Mouse (Mus musculus) midbrain, embryonic 11.5 days (tissue): ENCODE data around the gene Slc25a22. TPM values are rescaled to one million over a fixed set of nuclear protein-coding genes. Genes with fewer than 3 reads are reported as not detected.
A peak's percentile ranks its signal among the peaks of the same experiment; 100 is the strongest.

Experiments used
- ATAC-seq: fragments of 200-750 bp; cut with Nextera tagmentation; 2 replicates; pipeline ENCODE4 v1.8.0; 2017; ENCODE audit warnings: moderate TSS enrichment, moderate library complexity; ENCODE audit not compliant: low FRiP score
- DNase-seq: peaks from one replicate; pipeline ENCODE4 v3.0.0; 2015; ENCODE audit warnings: low spot score; ENCODE audit errors: missing footprints
- H3K27ac ChIP-seq: fragments of 300-500 bp; sonication (generic); 2 replicates; pipeline ENCODE4 v1.5.1; 2014; ENCODE audit warnings: low read depth, low read length
- H3K27me3 ChIP-seq: fragments of 300-500 bp; sonication (generic); 2 replicates; pipeline ENCODE4 v1.6.1; 2014; ENCODE audit warnings: mild to moderate bottlenecking, low read length, moderate library complexity, mixed read lengths; ENCODE audit not compliant: control insufficient read depth, insufficient read depth
- H3K36me3 ChIP-seq: fragments of 300-500 bp; sonication (generic); 2 replicates; pipeline ENCODE4 v1.6.1; 2014; ENCODE audit warnings: mild to moderate bottlenecking, low read length, moderate library complexity, mixed read lengths; ENCODE audit not compliant: control insufficient read depth, insufficient read depth
- H3K4me1 ChIP-seq: fragments of 300-500 bp; sonication (generic); 2 replicates; pipeline ENCODE4 v1.6.1; 2014; ENCODE audit warnings: low read length; ENCODE audit not compliant: control insufficient read depth, insufficient read depth
- H3K4me2 ChIP-seq: fragments of 300-500 bp; sonication (generic); 2 replicates; pipeline ENCODE4 v1.6.1; 2014; ENCODE audit warnings: mild to moderate bottlenecking, moderate library complexity
- H3K4me3 ChIP-seq: fragments of 300-500 bp; sonication (generic); 2 replicates; pipeline ENCODE4 v1.5.1; 2014; ENCODE audit warnings: low read depth, low read length
- H3K9ac ChIP-seq: fragments of 300-500 bp; sonication (generic); 2 replicates; pipeline ENCODE4 v1.6.1; 2014; ENCODE audit warnings: low read length
- H3K9me3 ChIP-seq: fragments of 300-500 bp; sonication (generic); 2 replicates; pipeline ENCODE4 v1.6.1; 2016; ENCODE audit warnings: low read length; ENCODE audit not compliant: control insufficient read depth
- WGBS: fragments of 180-500 bp; shearing (Covaris S2); extraction: QIAGEN DNeasy Blood & Tissue Kit; methylation state at CpG from one replicate; pipeline ENCODE4 v1.1.7; 2014; 5-methylcytosine and 5-hydroxymethylcytosine counted together
- polyA plus RNA-seq: library from polyadenylated mRNA; unstranded; fragments of >200 nt; fragmentation: Nextera tagmentation; extraction: Ambion mirVana; gene quantifications from 2 replicates; pipeline ENCODE4 v1.2.1, GENCODE M21; 2014

Slc25a22 gene
- polyA plus RNA-seq, 1 experiment from 2014 or later, result 31.9 TPM

- no peak overlapping the region for H3K27ac ChIP-seq
These were observed 36.5 kb upstream of the Slc25a22 start for GRCm38 (mm10) chr7:141474160-141474559.

GRCm38 (mm10) chr7:141472763-141473162 lies 35.1 kb upstream of the Slc25a22 start:
- H3K27ac ChIP-seq, result no peak overlapping the region
- H3K9me3 ChIP-seq, result no peaks in the 10 kb centered on the region
- WGBS, result 90% methylated on average over 6 of the region's 6 CpGs
- H3K36me3 ChIP-seq, result peaks cover 8% of the 10 kb centered on the region; the same call in 1 of the 2 replicates
- H3K9ac ChIP-seq, result no peak overlapping the region
- DNase-seq (no peak), ATAC-seq (no peak)
- H3K4me1 ChIP-seq, result peaks cover 33% of the 10 kb centered on the region
- H3K4me2 ChIP-seq, result no peak overlapping the region
- no peak overlapping the region for H3K4me3 ChIP-seq
- H3K27me3 ChIP-seq, result peaks cover 8% of the 10 kb centered on the region

More at GRCm38 (mm10) chr7:141474160-141474559, 36.5 kb upstream of the Slc25a22 start:
- H3K4me3 ChIP-seq, result peak overlapping the region; percentile 82
- H3K9me3 ChIP-seq, result no peaks in the 10 kb centered on the region
- no peak for ATAC-seq
- peak overlapping the region; percentile 94 for H3K9ac ChIP-seq
- peaks cover 8% of the 10 kb centered on the region; the same call in 1 of the 2 replicates for H3K36me3 ChIP-seq
- H3K4me1 ChIP-seq, result peaks cover 20% of the 10 kb centered on the region
- peak overlapping the region; percentile 93 for H3K4me2 ChIP-seq
- no peak for DNase-seq
- WGBS, result 7% methylated on average over 5 of the region's 5 CpGs
- peaks cover 8% of the 10 kb centered on the region for H3K27me3 ChIP-seq

GRCm38 (mm10) chr7:141472226-141472625 lies 34.5 kb upstream of the Slc25a22 start:
- 81% methylated on average over 6 of the region's 6 CpGs for WGBS
- Histone ChIP-seq H3K9ac (no peak overlapping the region), H3K4me2 (no peak overlapping the region), H3K36me3 (peaks cover 8% of the 10 kb centered on the region; the same call in 1 of the 2 replicates), H3K27ac (no peak overlapping the region), H3K4me1 (peaks cover 34% of the 10 kb centered on the region), H3K9me3 (no peaks in the 10 kb centered on the region), H3K4me3 (no peak overlapping the region), H3K27me3 (peaks cover 4% of the 10 kb centered on the region)
- ATAC-seq (no peak), DNase-seq (peak; percentile 37)

- Histone ChIP-seq H3K4me3 (no peak overlapping the region), H3K27me3 (peaks cover 11% of the 10 kb centered on the region), H3K27ac (no peak overlapping the region), H3K4me2 (no peak overlapping the region), H3K4me1 (peaks cover 32% of the 10 kb centered on the region), H3K36me3 (peaks cover 8% of the 10 kb centered on the region; the same call in 1 of the 2 replicates), H3K9me3 (no peaks in the 10 kb centered on the region), H3K9ac (no peak overlapping the region)
- WGBS, result 84% methylated on average over 1 of the region's 1 CpGs
- DNase-seq, result peak; percentile 51
- ATAC-seq, result no peak
These were observed 33.5 kb upstream of the Slc25a22 start for GRCm38 (mm10) chr7:141471236-141471635.

GRCm38 (mm10) chr7:141470637-141470944 lies 32.9 kb upstream of the Slc25a22 start:
- H3K9me3 ChIP-seq, result no peaks in the 10 kb centered on the region
- peaks cover 15% of the 10 kb centered on the region for H3K27me3 ChIP-seq
- H3K4me1 ChIP-seq, result peaks cover 32% of the 10 kb centered on the region
- DNase-seq (peak; percentile 49), ATAC-seq (no peak)
- H3K4me3 ChIP-seq, result no peak overlapping the region
- 91% methylated on average over 10 of the region's 10 CpGs for WGBS
- no peak overlapping the region for H3K4me2 ChIP-seq
- H3K9ac ChIP-seq, result no peak overlapping the region
- peaks cover 8% of the 10 kb centered on the region; the same call in 1 of the 2 replicates for H3K36me3 ChIP-seq
- no peak overlapping the region for H3K27ac ChIP-seq

DNA sequence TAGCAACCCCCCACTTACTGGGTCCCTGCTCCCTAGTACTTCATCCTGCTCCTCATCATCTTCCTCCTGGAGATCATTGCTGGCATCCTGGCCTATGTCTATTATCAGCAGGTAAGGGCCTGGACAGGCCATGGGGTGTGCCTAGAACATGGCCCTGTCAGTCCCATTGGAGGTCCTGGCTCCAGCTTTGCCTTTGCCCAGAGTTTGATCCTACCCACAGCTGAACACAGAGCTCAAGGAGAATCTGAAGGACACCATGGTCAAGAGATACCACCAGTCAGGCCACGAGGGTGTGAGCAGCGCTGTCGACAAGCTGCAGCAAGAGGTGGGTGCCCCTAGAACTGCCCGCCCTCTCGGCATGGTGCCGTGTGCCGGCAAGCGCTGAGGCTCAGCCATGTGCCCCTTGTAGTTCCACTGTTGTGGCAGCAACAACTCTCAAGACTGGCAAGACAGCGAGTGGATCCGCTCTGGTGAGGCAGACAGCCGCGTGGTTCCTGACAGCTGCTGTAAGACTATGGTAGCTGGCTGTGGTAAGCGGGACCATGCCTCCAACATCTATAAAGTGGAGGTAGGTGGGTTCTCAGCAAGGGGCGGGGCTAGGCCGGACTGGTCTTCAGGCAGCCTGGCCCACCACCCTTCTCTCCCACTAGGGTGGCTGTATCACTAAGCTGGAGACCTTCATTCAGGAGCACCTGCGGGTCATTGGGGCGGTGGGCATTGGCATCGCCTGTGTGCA lies 32.4 kb upstream of the Slc25a22 start:
- ATAC-seq (no peak), DNase-seq (no peak)
- no peaks in the 10 kb centered on the region for H3K9me3 ChIP-seq
- no peak overlapping the region for H3K27ac ChIP-seq
- peaks cover 20% of the 10 kb centered on the region for H3K27me3 ChIP-seq
- peaks cover 8% of the 10 kb centered on the region; the same call in 1 of the 2 replicates for H3K36me3 ChIP-seq
- 0 out of 2 replicates have a peak overlapping the region, but pooled peaks have one; percentile 12 for H3K9ac ChIP-seq
- 92% methylated on average over 18 of the region's 18 CpGs for WGBS
- H3K4me1 ChIP-seq, result peaks cover 32% of the 10 kb centered on the region
- H3K4me3 ChIP-seq, result 0 out of 2 replicates have a peak overlapping the region, but pooled peaks have one; percentile 7
- peak overlapping the region; percentile 72 for H3K4me2 ChIP-seq

GRCm38 (mm10) chr7:141469352-141469751 lies 31.7 kb upstream of the Slc25a22 start:
- Histone ChIP-seq H3K36me3 (peaks cover 8% of the 10 kb centered on the region; the same call in 1 of the 2 replicates), H3K4me3 (peak overlapping the region; percentile 7), H3K27ac (no peak overlapping the region), H3K4me1 (peaks cover 34% of the 10 kb centered on the region), H3K27me3 (peaks cover 27% of the 10 kb centered on the region), H3K9me3 (no peaks in the 10 kb centered on the region), H3K4me2 (peak overlapping the region; percentile 72), H3K9ac (peak overlapping the region; percentile 81; the same call in 1 of the 2 replicates)
- ATAC-seq, result no peak
- 53% methylated on average over 6 of the region's 6 CpGs for WGBS
- DNase-seq, result peak; percentile 76

DNA sequence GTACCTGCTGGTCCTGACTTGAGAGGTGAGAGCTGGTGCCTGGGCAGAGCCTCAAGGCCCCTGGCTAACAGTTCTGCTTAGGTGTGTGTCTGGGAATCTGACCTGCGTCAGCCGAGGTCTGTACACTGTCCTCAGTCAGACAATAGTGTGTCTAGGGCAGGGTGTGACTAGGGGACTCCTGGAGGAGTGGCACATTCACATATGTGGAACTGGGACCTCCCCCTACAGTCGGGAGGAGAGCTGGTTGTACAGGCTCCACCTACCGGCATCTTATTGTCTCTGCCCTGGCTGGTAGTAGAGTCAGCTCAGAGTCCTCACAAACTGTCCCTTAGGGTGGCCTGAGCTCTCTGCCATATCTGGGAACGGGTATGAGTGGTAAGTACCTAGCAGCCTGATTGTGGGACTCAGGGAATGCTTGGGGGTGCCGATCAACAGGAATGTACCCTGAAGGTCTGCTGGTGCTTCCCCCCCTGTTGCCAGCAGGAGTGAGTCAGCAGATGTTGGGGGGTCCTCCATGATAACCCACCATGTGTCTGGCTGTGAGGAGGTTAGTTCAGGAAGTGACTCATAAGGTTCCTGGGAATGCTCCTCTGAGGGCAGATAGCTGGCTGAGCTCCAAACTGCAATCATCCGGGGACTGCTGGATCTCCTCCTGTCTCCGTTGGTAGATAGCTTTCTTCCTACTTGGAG lies 31.0 kb upstream of the Slc25a22 start:
- Histone ChIP-seq H3K4me3 (peak overlapping the region; percentile 68), H3K27me3 (peaks cover 34% of the 10 kb centered on the region), H3K9ac (peak overlapping the region; percentile 81), H3K9me3 (no peaks in the 10 kb centered on the region), H3K36me3 (peaks cover 8% of the 10 kb centered on the region; the same call in 1 of the 2 replicates), H3K4me1 (peaks cover 27% of the 10 kb centered on the region), H3K27ac (peak overlapping the region; percentile 66), H3K4me2 (peak overlapping the region; percentile 72)
- WGBS, result 28% methylated on average over 8 of the region's 8 CpGs
- DNase-seq, result peak; percentile 90
- peak; percentile 81 for ATAC-seq

DNA sequence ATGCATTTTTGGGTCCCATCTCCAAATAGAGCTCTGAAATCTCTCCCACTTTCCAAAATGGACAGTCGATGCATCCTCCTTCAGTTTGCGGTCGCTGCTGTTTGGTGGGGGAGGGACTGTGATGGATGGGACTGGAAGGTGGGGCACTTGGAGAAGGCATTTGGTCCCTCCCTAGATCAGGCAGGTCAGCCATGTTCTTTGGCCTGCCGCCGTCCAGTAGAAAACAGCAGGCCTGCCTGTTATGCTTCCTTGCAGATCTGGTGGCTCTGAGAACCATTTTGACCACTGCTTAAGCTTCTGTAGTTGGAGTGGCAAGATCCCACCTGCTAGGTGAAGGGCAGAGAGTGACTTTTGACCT lies 30.5 kb upstream of the Slc25a22 start:
- H3K36me3 ChIP-seq, result peaks cover 8% of the 10 kb centered on the region; the same call in 1 of the 2 replicates
- peaks cover 39% of the 10 kb centered on the region for H3K27me3 ChIP-seq
- H3K27ac ChIP-seq, result peak overlapping the region; percentile 66
- peaks cover 25% of the 10 kb centered on the region for H3K4me1 ChIP-seq
- H3K9ac ChIP-seq, result peak overlapping the region; percentile 81
- no peaks in the 10 kb centered on the region for H3K9me3 ChIP-seq
- 28% methylated on average over 5 of the region's 5 CpGs for WGBS
- peak overlapping the region; percentile 72 for H3K4me2 ChIP-seq
- ATAC-seq (0 out of 2 replicates have a peak, but pooled peaks have one; percentile 8), DNase-seq (peak; percentile 90)
- H3K4me3 ChIP-seq, result peak overlapping the region; percentile 68
